Mouse (Mus musculus) erythroblast, embryonic 14.5 days (primary cell): ENCODE results near the gene Zcchc14. TPM values are rescaled to one million over a fixed set of nuclear protein-coding genes. Genes with fewer than 3 reads are reported as not detected.
"Not testable (repeated sequence)": the region's sequence is repeated elsewhere in the genome, so short reads cannot be mapped to it uniquely, and the experiment has no call there.

Experiments
- H3K27me3 ChIP-seq: 2 replicates; pipeline ENCODE4 v1.6.1; 2012; ENCODE audit warnings: inconsistent platforms; ENCODE audit not compliant: control insufficient read depth
- H3K36me3 ChIP-seq: 2 replicates; pipeline ENCODE4 v1.6.1; 2012; ENCODE audit warnings: mild to moderate bottlenecking, inconsistent platforms; ENCODE audit not compliant: control insufficient read depth
- H3K4me1 ChIP-seq: 2 replicates; pipeline ENCODE4 v1.6.1; 2012; ENCODE audit warnings: inconsistent platforms; ENCODE audit not compliant: control insufficient read depth
- H3K4me3 ChIP-seq: replicated peaks from 2 replicates; pipeline ENCODE3; 2012; ENCODE audit warnings: moderate library complexity, mild to moderate bottlenecking, inconsistent platforms
- H3K9me3 ChIP-seq: 2 replicates; pipeline ENCODE4 v1.6.1; 2012; ENCODE audit warnings: low read length, inconsistent platforms, mixed read lengths; ENCODE audit not compliant: control insufficient read depth
- GATA1 ChIP-seq: IDR thresholded peaks from 2 replicates; pipeline ENCODE4 v1.6.1; 2012; ENCODE audit warnings: low read length, inconsistent platforms, mixed read lengths
- TAL1 ChIP-seq: IDR thresholded peaks from 3 replicates; pipeline ENCODE4 v1.6.1; 2012; ENCODE audit warnings: low read length, inconsistent platforms, mixed read lengths
- polyA plus RNA-seq: library from polyadenylated mRNA; stranded (reverse); fragments of >175 nt; gene quantifications from 2 replicates; pipeline ENCODE4 v1.2.3, GENCODE M21; 2012

Zcchc14 gene
- polyA plus RNA-seq, 1 experiment = not detected

DNA sequence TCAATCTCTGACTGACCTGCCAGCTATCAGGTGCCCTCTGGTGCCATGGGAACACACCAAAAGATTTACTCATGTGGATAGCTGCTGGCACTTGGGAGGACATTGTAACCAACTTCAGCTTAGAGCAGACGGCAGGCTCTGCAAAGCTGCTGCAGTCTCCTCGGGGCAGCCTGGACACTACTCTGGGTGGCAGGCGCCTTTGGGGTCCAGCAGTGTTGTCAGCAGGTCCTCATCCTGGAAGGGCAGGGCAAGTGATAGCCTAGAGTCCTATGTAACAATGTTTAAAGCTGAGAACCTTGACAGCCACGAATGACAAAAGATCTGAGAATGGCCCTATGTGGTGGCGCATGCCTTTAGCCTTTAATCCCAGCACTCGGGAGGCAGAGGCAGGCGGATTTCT, 54.5 kb downstream of the Zcchc14 start:
- H3K4me3 ChIP-seq = no peak overlapping the region
- TF ChIP-seq TAL1 = no peak
- TF ChIP-seq GATA1 = no peak
- H3K9me3 ChIP-seq = no peaks in the 10 kb centered on the region
- peaks cover 72% of the 10 kb centered on the region for H3K36me3 ChIP-seq
- peaks cover 4% of the 10 kb centered on the region for H3K4me1 ChIP-seq
- H3K27me3 ChIP-seq = no peaks in the 10 kb centered on the region

DNA sequence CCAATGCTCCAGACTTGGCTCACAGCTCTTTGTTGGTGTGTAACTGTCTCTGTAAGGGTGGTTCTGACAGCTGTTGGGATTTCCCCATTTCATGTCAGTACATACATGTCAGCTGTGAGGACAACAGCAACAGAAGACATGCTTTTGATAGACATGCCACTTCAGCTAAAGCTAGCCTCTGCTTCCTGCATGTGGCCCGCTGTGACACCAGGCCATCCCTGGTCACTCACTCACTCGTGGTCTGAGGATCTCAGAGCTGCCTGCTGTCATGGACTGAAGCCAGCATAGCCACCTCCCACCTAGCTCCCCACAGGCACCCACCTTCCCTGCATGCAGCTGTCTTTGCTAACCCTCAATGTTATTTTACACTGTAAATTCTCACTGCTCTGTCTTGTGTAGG, 55.2 kb downstream of the Zcchc14 start:
- peaks cover 77% of the 10 kb centered on the region for H3K36me3 ChIP-seq
- not testable (repeated sequence) for H3K27me3 ChIP-seq

DNA sequence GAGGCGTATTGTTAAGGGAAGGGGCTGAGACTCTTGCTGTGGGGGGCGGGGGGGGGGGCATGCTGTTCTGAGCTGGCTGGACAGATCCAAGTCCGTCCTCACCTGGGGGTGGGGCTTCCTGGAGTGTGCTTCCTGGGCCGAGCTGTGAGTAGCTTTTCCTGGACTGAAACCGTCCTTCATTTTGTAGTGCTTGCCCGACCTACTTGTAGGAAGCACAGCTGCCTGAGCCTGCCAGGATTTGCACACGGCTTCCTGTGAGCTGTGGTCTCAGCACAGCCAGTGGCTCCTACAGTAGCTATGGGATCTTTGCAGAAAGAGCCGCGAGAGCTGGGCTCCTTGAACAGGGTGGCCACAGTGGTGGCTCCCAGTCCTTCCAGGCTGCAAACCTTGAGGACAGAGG, 58.7 kb downstream of the Zcchc14 start:
- H3K9me3 ChIP-seq = no peaks in the 10 kb centered on the region
- H3K27me3 ChIP-seq = no peaks in the 10 kb centered on the region
- no peak for TF ChIP-seq GATA1
- TF ChIP-seq TAL1 = no peak
- H3K4me1 ChIP-seq = peaks cover 37% of the 10 kb centered on the region
- no peak overlapping the region for H3K4me3 ChIP-seq
- peaks cover 75% of the 10 kb centered on the region for H3K36me3 ChIP-seq

More for the DNA sequence above, 55.2 kb downstream of the Zcchc14 start:
- H3K4me1 ChIP-seq, H3K4me3 ChIP-seq, H3K9me3 ChIP-seq: not testable (repeated sequence)

DNA sequence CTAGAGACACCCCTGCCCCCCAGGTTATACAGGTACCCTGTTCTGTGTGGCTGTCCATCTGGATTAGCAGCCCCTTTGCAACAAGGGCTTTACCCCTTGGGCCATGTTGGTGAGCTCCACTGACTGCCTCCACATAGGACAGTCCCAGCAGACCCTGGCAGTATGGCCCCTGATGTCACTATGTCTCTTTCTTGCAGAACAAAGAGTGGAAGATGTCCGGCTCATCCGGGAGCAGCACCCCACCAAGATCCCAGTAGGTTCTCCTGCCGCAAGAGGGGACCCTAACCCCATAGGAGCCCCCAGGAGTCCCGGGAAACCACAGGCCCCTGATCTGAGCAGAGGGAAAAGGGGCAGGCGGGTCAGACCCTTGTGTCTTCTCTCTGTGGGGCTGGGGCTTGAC, 59.4 kb downstream of the Zcchc14 start:
- Histone ChIP-seq H3K9me3 (no peaks in the 10 kb centered on the region), H3K36me3 (peaks cover 71% of the 10 kb centered on the region), H3K4me1 (peaks cover 44% of the 10 kb centered on the region), H3K4me3 (no peak overlapping the region), H3K27me3 (no peaks in the 10 kb centered on the region)
- no peak for TF ChIP-seq GATA1
- TF ChIP-seq TAL1 = no peak

DNA sequence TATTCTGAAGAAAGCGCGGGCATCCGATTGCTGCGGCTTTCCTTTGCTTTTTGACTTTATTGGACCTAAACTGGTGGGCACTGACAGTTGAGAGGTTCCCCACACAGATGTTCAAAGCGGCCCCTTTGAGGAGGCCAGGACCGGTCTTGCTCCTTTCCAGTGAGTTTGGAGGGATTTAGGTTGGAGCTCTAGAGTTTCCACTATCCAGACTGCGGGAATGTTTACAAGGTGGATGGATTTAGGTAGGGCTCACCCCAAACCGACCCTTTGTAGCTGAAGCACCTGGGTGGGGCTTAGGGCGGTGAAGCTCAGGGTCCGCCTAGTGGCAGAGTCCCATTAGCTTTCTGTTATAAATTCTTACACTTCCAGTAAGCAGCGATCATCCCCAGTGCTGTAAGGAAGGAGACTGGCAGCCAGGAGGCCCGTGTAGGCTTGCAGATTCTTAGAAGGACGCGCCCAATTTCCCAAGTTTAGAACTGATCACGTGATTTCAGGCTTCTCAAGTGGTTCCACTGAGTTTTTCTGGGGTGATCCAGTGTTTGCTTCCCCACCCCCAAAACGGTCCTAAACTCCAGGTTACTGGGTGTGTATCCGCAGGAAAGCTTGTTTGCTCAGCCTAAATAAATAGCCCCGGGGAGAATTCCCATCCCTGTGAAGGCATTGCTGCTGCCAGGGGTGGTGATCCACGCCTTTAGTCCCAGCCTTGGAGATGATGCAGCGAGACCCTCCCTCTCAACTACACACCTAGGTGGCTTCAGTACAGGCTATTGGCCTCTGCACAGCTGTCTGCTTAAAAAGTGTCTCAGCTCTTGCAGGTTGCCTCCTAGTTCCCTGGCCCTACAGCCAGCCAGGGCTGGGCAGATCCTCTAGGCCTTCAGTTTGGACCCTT, 61.3 kb downstream of the Zcchc14 start:
- H3K27me3 ChIP-seq = no peaks in the 10 kb centered on the region
- no peaks in the 10 kb centered on the region for H3K9me3 ChIP-seq
- TF ChIP-seq TAL1 (no peak), GATA1 (no peak)
- peak overlapping the region; percentile 100 for H3K4me3 ChIP-seq
- H3K36me3 ChIP-seq = peaks cover 53% of the 10 kb centered on the region
- H3K4me1 ChIP-seq = peaks cover 62% of the 10 kb centered on the region

DNA sequence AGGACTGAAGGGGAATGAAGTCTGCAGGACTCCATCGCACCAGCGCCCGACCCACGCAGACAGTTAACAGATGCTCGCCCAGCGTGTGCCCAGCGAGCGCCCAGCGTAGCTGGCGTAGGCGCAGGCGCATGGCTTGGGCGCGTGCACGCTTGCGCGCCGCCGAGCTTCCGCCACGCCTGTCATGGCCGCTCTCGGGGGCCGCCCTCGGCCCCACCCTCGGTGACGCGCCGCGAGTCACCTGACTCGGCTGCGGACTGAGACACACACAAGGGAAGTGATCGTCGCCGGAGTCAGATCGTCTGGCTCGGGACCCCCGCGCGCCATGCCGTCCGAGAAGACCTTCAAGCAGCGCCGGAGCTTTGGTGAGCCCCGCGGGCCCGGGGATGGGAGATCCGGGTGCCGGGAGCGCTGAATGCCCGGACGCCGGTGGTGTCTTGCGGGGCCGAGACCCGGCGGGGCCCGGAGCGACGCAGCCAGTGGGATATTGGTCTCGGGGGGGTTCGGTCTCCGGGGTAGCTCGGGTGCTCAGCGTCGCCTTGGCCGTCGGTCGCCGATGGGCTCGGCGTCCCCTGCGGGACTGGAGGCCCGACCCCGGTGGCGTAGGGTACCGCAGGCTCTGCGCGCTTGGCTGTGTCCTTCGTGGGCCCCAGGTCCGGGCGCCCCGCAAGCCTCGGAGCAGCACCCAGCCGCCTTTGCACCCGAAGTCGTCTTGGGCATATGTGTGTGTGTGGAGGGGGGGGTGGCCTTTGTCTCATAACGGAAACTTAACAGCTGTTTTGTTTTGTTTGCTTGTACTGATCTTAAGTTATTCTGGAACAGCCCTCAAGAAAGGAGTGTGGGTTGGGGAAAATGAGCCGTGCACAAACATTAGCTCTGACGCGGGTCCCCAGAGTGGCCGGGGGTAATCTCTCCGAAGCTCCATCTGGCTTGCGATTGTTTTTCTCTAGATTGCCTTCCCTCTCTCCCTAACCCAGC, 62.2 kb downstream of the Zcchc14 start, which contains the start of gene Map1lc3b:
TSS of gene Map1lc3b (plus strand) at position 159 of the 975 bp plus-strand sequence.
- H3K4me1 ChIP-seq = peaks cover 71% of the 10 kb centered on the region

DNA sequence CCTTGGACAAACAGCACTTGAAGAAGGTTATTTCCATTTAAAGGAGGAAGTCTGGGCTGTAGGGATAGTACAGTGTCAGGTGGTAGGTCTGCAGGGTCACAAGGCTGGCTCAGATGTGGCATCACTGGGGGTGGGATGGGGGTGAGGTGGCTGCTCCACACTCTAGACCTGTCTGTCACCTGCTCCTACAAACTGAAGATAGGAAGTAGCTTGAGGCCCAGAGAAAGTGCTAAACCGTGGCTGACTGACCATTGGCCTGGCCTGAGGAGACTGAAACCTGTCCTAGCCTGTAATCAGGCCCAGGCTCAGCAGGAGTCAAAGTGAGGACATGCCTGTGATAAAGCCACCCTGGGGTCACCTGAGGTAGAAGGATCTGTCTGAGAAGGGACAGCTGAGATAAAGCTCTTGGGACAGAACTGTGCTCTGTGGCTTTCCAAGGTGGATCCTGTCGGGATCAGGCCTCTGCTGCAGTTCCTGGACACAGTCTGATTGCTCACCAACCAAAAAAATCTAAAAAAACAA, 63.4 kb downstream of the Zcchc14 start:
- H3K27me3 ChIP-seq = no peaks in the 10 kb centered on the region
- 0 out of 2 replicates have a peak, but pooled peaks have one; percentile 22 for TF ChIP-seq GATA1
- no peak for TF ChIP-seq TAL1
- H3K4me3 ChIP-seq = peak overlapping the region; percentile 100
- peaks cover 31% of the 10 kb centered on the region for H3K36me3 ChIP-seq
- H3K9me3 ChIP-seq = no peaks in the 10 kb centered on the region
- peaks cover 77% of the 10 kb centered on the region for H3K4me1 ChIP-seq

More for the DNA sequence above, 62.2 kb downstream of the Zcchc14 start, which contains the start of gene Map1lc3b:
- H3K4me3 ChIP-seq = peak within 1 kb of the TSS; percentile 100
- H3K9me3 ChIP-seq = no peaks in the 10 kb centered on the region
- TF ChIP-seq TAL1 (no peak), GATA1 (no peak)
- H3K36me3 ChIP-seq = peaks cover 43% of the 10 kb centered on the region
- H3K27me3 ChIP-seq = no peaks in the 10 kb centered on the region

DNA sequence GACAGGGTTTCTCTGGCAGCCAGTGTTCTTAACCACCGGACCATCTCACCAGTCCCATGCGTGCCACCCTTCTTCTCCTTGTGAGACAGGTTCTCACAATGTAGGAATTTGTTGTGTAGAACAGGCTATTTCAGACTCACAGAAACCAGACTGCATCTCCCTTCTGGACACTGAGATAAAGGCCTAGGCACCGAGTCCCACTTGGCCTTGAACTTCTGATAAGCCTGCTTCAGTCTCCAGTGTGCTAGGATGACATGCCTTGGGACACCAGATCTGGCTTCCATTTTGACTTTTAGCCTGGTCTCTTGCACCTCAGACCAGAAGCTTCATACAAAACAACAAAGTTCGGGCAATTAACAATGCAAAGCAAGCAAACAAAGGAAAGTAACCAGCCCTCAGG, 64.0 kb downstream of the Zcchc14 start:
- TF ChIP-seq TAL1 (peak; percentile 94), GATA1 (peak; percentile 86)

More for the DNA sequence above, 64.0 kb downstream of the Zcchc14 start:
- Histone ChIP-seq H3K27me3 (peaks cover 4% of the 10 kb centered on the region), H3K9me3 (no peaks in the 10 kb centered on the region), H3K36me3 (peaks cover 26% of the 10 kb centered on the region), H3K4me1 (peaks cover 81% of the 10 kb centered on the region), H3K4me3 (peak overlapping the region; percentile 100)
